Comparison of ENCODE assay signal across 25 mouse cellular contexts in the genomic region with DNA sequence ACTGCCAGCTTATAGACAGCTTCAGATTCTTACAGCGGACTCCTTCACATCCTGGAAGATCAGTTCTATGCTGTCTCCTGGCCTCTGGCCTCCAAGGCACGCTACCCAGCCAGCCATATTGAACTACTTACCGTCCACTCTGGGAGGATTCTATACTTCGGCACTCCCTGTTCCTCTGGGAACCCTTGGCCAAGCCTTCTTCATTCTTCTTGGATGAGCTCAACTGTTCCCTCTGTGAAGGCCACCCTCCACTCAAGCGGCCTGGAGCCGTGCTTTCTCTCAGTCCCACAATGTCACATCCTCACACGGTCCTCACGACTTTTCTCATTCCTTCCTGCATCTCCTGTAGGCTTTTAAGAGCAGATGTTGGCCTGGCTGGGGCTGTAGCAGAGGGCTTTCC.
"Had no signal": no experiment of that assay in that cellular context is flagged by ENCODE, and none has a peak within 500 bp of the region (broad histone marks: within the 10 kb centered on the region; RNA-seq: fewer than 3 reads in every experiment).

No protein-coding gene starts in this region.

- H3K36me3 ChIP-seq: heart, embryonic 10.5 days; hindbrain, embryonic 10.5 days; hindbrain, embryonic 13.5 days; hindbrain, embryonic 15.5 days; kidney, embryonic 15.5 days; limb, embryonic 13.5 days; limb, embryonic 15.5 days; liver, embryonic 12.5 days had no signal

- H3K27ac ChIP-seq: heart, adult 2 months; heart, embryonic 10.5 days; hindbrain, embryonic 10.5 days; hindbrain, embryonic 13.5 days; hindbrain, embryonic 15.5 days; hindbrain, postnatal 0 days; kidney, embryonic 15.5 days; kidney, postnatal 0 days; limb, embryonic 13.5 days; limb, embryonic 15.5 days; liver, embryonic 12.5 days; liver, embryonic 14.5 days had no signal

- H3K4me2 ChIP-seq: hindbrain, embryonic 13.5 days; hindbrain, embryonic 15.5 days; kidney, embryonic 15.5 days; limb, embryonic 13.5 days; limb, embryonic 15.5 days; liver, embryonic 12.5 days had no signal

- DNase-seq: gastrocnemius, postnatal 14 days; heart, adult 2 months; heart, postnatal 14 days; heart, postnatal 36 days; kidney, adult 11 months; kidney, adult 2 months; kidney, adult 9 months; kidney, postnatal 14 days; kidney, postnatal 36 days; layer of hippocampus, adult 9-11 months; layer of hippocampus, postnatal 36 days; left cerebral cortex, postnatal 4 days had no signal

- H3K27me3 ChIP-seq: hindbrain, embryonic 13.5 days; hindbrain, embryonic 15.5 days; kidney, embryonic 15.5 days; limb, embryonic 13.5 days; limb, embryonic 15.5 days had no signal

- H3K4me3 ChIP-seq: heart, adult 2 months; heart, embryonic 10.5 days; hindbrain, embryonic 10.5 days; hindbrain, embryonic 13.5 days; hindbrain, embryonic 15.5 days; kidney, embryonic 15.5 days; limb, embryonic 13.5 days; limb, embryonic 15.5 days; liver, embryonic 12.5 days had no signal

- ATAC-seq: forebrain, embryonic 16.5 days; hindbrain, postnatal 0 days; intestine, embryonic 16.5 days; liver, embryonic 12.5 days had no signal

- H3K9me3 ChIP-seq: heart, embryonic 10.5 days; hindbrain, embryonic 10.5 days; hindbrain, embryonic 13.5 days; hindbrain, embryonic 15.5 days; kidney, embryonic 15.5 days; limb, embryonic 13.5 days; limb, embryonic 15.5 days; liver, embryonic 12.5 days had no signal

- H3K9ac ChIP-seq: hindbrain, embryonic 13.5 days; hindbrain, embryonic 15.5 days; kidney, embryonic 15.5 days; limb, embryonic 13.5 days; limb, embryonic 15.5 days; liver, embryonic 12.5 days; liver, embryonic 14.5 days had no signal
